Mouse (Mus musculus): Measurements from ENCODE around the gene Ilkap.

The Ilkap gene
- long read RNA-seq, experiment 1, transcript Ilkap-201 (12 exons, 1,368 nt) = major isoform, 30 of 56 reads
- long read RNA-seq, experiment 1, partial matches to known transcripts = 2 of 56 reads
- long read RNA-seq, experiment 1, other reads (novel, unspliced or antisense) = 23 of 56 reads
- long read RNA-seq, experiment 2, transcript Ilkap-201 (12 exons, 1,368 nt) = major isoform, 51 of 95 reads
- long read RNA-seq, experiment 2, partial matches to known transcripts = 6 of 95 reads
- long read RNA-seq, experiment 2, other reads (novel, unspliced or antisense) = 35 of 95 reads

GRCm38 (mm10) chr1:91398260-91399062, at the start of gene Ilkap:
Gene Ilkap (minus strand): TSS chr1:91398815.
- intact Hi-C loops (cut with DNase I) = no loop called here

GRCm38 (mm10) chr1:91446511-91446910, 47.9 kb upstream of the Ilkap start:
- intact Hi-C loops (cut with DNase I) = no loop called here

- intact Hi-C loops (cut with DNase I) = no loop called here
These were observed 47.4 kb upstream of the Ilkap start for GRCm38 (mm10) chr1:91446060-91446459.

GRCm38 (mm10) chr1:91444841-91445830, 46.5 kb upstream of the Ilkap start:
- intact Hi-C loops (cut with DNase I) = no loop called here

- intact Hi-C loops (cut with DNase I) = no loop called here
These were observed 43.9 kb upstream of the Ilkap start for GRCm38 (mm10) chr1:91442350-91442990.

- intact Hi-C loops (cut with DNase I) = no loop called here
These were observed 43.2 kb upstream of the Ilkap start for GRCm38 (mm10) chr1:91441855-91442254.

- intact Hi-C loops (cut with DNase I) = no loop called here
These were observed 41.2 kb upstream of the Ilkap start for GRCm38 (mm10) chr1:91439776-91440175.

- intact Hi-C loops (cut with DNase I) = loop anchor here (2.0 kb wide), 1 partner anchor 21 kb away; the partner anchor contains the start of gene Per2
These were observed 39.0 kb upstream of the Ilkap start for GRCm38 (mm10) chr1:91437573-91437972.

- intact Hi-C loops (cut with DNase I) = loop anchor here (2.0 kb wide), 1 partner anchor 22 kb away; the partner anchor contains the start of gene Per2
These were observed 38.4 kb upstream of the Ilkap start for GRCm38 (mm10) chr1:91437083-91437400.

GRCm38 (mm10) chr1:91436380-91437082, 37.9 kb upstream of the Ilkap start:
- intact Hi-C loops (cut with DNase I) = loop anchor here (2.0 kb wide), 1 partner anchor 22 kb away; the partner anchor contains the start of gene Per2

- intact Hi-C loops (cut with DNase I) = loop anchor here (2.0 kb wide), 1 partner anchor 23 kb away; the partner anchor contains the start of gene Per2
These were observed 37.1 kb upstream of the Ilkap start for GRCm38 (mm10) chr1:91435606-91436130.

GRCm38 (mm10) chr1:91434905-91435304, 36.3 kb upstream of the Ilkap start:
- intact Hi-C loops (cut with DNase I) = no loop called here

- intact Hi-C loops (cut with DNase I) = no loop called here
These were observed 32.1 kb upstream of the Ilkap start for GRCm38 (mm10) chr1:91430761-91431160.

GRCm38 (mm10) chr1:91429212-91429611, 30.6 kb upstream of the Ilkap start:
- intact Hi-C loops (cut with DNase I) = loop anchor here (5.0 kb wide), 1 partner anchor 53 kb away; no protein-coding TSS in a partner anchor

- intact Hi-C loops (cut with DNase I) = loop anchor here (5.0 kb wide), 1 partner anchor 54 kb away; no protein-coding TSS in a partner anchor
These were observed 30.0 kb upstream of the Ilkap start for GRCm38 (mm10) chr1:91428614-91429013.

GRCm38 (mm10) chr1:91426397-91426796, 27.8 kb upstream of the Ilkap start:
- intact Hi-C loops (cut with DNase I) = loop anchor here (5.0 kb wide), 1 partner anchor 56 kb away; no protein-coding TSS in a partner anchor

GRCm38 (mm10) chr1:91420601-91421065, 22.0 kb upstream of the Ilkap start:
- intact Hi-C loops (cut with DNase I) = no loop called here

GRCm38 (mm10) chr1:91419862-91420600, 21.4 kb upstream of the Ilkap start:
- intact Hi-C loops (cut with DNase I) = no loop called here

- intact Hi-C loops (cut with DNase I) = no loop called here
These were observed 19.4 kb upstream of the Ilkap start for GRCm38 (mm10) chr1:91417991-91418390.
